Mouse (Mus musculus) brain, embryonic 18.5 days (tissue): Measurements from ENCODE around the gene Oprd1.

Source experiments
- DNase-seq: peaks from one replicate; pipeline ENCODE4 v3.0.0-alpha.2; 2012; ENCODE audit warnings: low read depth, low spot score

Oprd1 gene

GRCm38 (mm10) chr4:132144080-132144841, at the start of gene Oprd1:
Gene Oprd1, minus strand, starts transcription at chr4:132144486.
- no peak for DNase-seq

GRCm38 (mm10) chr4:132187826-132188401, 43.6 kb upstream of the Oprd1 start:
- no peak for DNase-seq

GRCm38 (mm10) chr4:132183162-132183561, 38.9 kb upstream of the Oprd1 start:
- no peak for DNase-seq

DNA sequence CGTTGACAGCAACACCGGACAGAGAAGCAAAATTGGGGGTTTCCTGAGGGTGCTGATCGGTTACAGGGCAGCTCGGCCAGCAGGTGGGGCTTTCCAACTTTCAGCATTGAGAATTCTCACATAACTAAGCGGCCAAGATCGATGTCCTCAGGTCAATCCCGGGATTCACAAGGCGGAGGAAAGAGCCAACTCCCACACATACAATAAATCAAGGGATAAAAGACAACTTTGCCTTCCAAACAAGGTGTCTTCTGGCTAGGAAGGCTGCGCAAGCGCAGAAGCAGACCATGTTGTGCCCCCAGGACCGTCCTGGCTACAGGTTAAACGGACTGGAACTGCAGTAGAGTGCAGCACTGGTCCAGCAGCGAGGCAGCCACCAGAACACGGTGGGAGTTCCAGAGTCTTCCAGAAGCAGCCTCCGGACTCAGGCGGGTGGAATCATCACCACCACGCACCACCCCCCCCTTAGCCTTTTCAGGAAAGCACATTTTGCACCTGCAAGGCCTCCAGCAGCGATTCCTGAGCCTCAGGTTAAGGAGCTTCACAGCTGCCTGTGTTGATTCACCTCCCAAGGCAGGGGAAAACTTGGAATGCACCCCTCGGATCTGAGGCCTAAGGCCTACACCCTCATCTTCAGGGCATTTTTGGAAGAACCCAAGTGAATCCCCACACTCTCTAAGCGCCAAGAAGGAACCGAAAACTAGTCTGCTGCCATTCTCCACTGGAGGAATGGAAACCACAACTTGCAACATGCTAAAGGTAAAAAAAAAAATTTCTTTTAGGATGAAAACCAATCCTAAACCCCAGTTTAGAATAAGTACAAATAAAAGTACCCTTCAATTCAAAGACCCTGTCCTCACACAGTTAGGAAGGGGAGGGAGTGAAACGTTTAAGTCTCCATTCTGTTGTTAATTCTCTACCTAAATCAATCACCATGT, 37.7 kb upstream of the Oprd1 start:
- DNase-seq = no peak

DNA sequence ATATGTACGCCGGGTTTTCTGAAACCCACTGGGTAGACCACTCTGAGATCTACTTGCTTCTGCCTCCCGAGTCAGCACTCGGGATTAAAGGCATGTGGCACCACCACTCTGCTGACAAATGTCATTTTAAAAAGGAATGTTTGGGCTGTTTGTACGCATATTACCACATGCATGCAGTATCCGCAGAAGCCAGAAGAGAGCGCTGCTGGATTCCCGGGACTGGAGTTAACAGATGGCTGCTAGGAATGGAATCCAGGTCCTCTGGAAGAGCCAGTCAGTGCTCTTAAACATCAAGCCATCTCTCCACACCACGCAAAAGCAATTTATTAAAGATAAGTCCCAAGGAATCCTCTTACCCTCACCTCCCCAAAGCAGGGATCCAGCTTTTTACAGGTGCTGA, 36.4 kb upstream of the Oprd1 start:
- no peak for DNase-seq

- peak; percentile 14 for DNase-seq
Observed at GRCm38 (mm10) chr4:132178630-132179059, 34.4 kb upstream of the Oprd1 start.

DNA sequence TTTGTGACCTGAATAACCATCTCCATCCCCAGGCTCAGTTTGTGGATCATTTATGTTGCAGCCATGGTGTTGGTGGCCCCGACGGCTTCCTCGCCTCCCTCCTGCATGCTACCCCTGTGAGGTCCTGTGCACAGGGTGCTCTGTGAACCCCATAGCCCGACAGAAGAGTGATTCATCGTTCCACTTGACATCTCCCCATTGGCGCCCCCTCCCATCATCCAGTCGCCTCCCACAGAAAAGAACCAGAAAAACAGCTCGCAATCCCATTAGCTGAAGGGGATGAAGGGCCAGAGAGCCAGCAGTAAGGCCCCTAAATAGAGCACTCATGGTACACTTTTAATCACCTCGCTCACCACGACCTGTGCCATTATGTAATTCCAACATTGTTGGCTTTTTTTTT, 32.2 kb upstream of the Oprd1 start:
- no peak for DNase-seq

- no peak for DNase-seq
Observed at GRCm38 (mm10) chr4:132170891-132171290, 26.6 kb upstream of the Oprd1 start.

DNA sequence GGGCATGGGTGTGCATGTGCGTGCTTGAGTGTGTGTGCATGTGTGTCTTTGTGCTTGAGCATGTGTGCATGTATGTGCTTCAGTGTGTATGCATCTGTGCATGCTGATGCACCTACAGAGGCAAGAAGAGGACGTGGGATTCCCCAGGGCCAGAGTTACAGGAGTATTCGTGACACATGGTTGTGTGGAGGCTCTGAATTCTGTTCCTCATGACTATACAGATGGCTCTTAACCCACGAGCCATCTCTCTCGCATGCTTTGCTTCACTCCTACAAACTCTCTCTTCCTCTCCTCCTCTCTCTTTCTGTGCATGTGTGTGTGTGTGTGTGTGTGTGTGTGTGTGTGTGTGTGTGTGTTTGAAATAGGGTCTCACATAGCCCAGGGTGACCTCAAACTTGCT, 25.5 kb upstream of the Oprd1 start:
- no peak for DNase-seq

DNA sequence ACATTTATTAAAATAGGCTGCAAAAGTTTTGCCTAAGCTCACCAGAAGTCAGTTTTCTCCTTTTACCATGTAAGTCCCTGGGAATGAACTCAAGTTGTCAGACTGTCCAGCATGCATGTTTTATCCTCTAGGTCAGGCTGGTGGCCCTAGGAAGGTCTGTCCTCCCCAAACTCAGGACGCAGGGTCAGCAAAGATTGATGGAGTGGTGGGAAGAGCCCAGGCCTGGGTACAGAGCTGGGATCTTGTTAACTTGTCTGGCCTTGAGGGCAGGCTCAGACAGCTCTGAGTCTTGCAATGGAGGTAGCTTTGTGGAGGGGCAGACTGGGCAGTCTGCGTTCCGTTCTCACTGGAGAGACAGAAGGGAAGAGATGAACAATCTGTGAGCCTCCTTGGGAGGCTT, 25.0 kb upstream of the Oprd1 start:
- DNase-seq = no peak

GRCm38 (mm10) chr4:132167436-132167835, 23.1 kb upstream of the Oprd1 start:
- no peak for DNase-seq

DNA sequence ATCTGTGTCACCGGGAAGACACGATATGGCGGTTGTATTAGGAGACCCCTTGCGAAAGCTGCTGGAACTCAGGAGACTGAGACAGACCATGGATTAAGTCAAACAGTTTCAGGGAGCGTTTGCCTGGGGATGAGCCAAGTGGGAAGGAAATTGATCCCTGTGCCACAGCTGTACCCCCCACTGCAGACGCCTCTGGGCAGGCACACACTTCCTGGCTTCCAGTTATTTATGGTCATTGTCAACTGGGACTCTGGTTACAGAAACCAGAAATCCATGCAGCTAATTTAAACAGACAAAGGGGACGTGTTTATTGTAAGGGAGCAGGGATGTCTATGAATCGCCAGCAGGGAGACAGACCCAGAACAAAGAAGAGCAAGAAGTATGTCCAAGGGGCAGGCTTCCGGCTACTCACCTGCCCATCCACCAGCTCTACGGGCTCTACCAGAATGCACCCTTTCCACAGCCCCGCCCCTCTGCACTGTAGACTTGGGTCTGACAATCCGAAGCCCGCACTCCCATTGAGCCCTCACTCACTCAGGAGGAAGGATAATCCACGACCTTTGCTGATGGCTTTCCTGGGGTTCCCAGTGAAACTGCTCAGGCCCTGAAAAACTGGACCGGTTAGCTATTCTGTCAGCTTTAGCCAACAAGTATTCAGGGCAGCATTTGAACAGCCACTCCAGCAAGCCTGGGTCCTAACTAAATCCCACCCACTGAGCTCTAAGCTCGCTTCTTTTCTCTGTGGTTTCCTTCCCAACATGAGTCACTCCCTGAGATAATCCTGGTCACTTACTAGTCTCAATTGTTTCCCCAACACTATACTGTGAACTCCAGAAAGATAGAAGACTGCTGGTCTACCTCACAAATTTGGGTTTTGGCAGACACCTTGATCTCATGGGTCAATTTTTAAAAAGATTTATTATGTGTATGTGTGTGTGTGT, 22.3 kb upstream of the Oprd1 start:
- no peak for DNase-seq

- DNase-seq = no peak
Observed at GRCm38 (mm10) chr4:132165691-132166090, 21.4 kb upstream of the Oprd1 start.

DNA sequence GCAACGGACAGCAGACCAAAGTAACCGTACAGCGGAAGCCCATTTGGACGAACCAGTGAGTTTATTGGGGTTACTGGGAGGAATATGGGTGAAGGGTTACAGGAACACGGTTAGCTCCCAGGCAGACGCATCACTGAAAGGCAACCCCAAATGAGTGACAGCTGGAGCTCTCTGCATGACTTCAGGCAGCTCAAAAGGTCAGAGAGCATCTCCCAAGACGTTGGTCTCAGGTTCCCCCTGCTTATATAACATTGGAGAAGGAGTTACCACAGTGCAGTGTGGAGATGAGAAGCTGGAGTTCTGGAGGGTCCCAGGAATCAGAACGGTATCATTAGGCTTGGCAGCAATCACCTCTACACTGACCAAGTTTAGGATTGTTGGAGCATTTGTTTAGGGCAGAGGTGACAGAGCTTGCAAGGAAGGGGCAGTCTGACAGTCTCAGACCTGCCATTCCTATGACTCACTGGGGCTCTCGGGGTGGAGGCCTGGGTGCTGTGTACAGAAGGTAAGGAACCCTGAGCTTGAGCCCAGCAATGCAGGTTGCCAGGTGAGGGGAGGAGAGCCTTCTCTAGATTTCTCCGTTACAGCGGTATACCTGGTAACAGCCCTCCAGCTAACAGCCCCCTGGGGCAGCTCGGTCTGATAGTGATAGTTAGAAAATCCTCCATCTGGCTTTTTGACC, 12.8 kb upstream of the Oprd1 start:
- DNase-seq = no peak

- DNase-seq = no peak
Observed at GRCm38 (mm10) chr4:132154877-132155670, 10.8 kb upstream of the Oprd1 start.

GRCm38 (mm10) chr4:132151673-132152072, 7.4 kb upstream of the Oprd1 start:
- DNase-seq = no peak

DNA sequence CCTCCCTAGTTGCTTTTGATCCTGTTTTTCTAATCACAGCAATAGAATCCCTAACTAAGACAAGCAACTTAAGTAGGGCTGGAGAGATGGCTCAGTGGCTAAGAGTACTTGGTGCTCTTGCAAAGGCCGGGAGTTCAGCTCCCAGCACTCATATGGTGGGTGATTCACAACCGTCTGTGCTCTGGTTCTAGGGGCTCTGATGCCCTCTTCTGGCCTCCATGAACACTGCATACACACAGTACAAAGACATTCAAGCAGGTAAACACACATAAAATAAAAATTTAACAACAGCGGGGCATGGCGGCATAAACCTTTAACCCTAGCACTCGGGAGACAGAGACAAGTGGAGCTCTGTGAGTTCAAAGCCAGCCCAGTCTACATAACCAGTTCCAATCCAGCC, 1.9 kb upstream of the Oprd1 start:
- DNase-seq = no peak

- no peak for DNase-seq
Observed at GRCm38 (mm10) chr4:132145092-132145491, 806 bp upstream of the Oprd1 start.

- DNase-seq = no peak
Observed at GRCm38 (mm10) chr4:132138640-132139039, 5.6 kb downstream of the Oprd1 start.

DNA sequence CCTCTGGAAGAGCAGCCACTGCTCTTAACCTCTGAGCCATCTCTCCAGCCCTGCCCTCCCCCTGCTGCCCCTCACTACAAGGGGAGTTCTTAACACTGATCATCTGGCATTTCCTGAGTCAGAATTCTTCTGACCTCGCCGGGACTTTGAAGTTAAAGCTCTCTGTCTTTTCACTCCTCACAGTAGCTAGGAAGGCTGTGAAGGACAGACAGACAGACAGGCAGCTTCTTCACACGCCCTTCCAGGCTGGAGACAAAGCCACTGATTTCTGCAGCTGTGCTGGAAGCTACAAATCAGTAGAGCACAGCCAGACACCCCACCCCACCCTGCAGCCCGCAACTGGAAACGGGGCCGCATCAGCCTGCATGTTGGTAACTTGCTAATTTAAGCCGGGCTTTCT, 7.3 kb downstream of the Oprd1 start:
- DNase-seq = no peak
